Mouse (Mus musculus): ENCODE data around the gene Gm3776. TPM values are rescaled to one million over a fixed set of nuclear protein-coding genes. Genes with fewer than 3 reads are reported as not detected.
"Not testable (repeated sequence)": the region's sequence is repeated elsewhere in the genome, so short reads cannot be mapped to it uniquely, and the experiment has no call there.

Gm3776 gene
- polyA plus RNA-seq, 1 experiment, result not detected

GRCm38 (mm10) chr9:78292462-78292861, 35.5 kb downstream of the Gm3776 start:
- not testable (repeated sequence) for DNase-seq (ENCODE audit: low read depth)

GRCm38 (mm10) chr9:78293683-78294082, 36.8 kb downstream of the Gm3776 start:
- not testable (repeated sequence) for DNase-seq (ENCODE audit: low read depth)

DNA sequence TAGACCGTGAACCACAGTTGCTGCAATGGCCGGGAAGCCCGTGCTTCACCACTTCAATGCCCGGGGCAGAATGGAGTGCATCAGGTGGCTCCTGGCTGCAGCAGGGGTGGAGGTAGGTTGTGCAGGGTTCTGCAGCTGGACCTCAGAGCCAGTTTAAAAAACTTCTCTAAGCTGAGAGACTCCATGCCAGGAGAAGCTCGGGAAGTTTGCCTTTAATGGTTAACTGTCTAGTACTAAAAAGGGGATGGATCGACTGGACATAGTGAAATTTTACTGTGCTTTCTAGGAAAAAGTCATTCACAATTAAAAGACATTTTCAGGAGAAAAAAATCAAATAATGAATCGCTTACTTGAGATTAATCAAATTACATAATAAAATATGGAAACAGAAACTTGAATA, 37.9 kb downstream of the Gm3776 start:
- not testable (repeated sequence) for DNase-seq (ENCODE audit: low read depth)

- not testable (repeated sequence) for DNase-seq (ENCODE audit: low read depth)
Measured at GRCm38 (mm10) chr9:78296089-78296488, 39.2 kb downstream of the Gm3776 start.

DNA sequence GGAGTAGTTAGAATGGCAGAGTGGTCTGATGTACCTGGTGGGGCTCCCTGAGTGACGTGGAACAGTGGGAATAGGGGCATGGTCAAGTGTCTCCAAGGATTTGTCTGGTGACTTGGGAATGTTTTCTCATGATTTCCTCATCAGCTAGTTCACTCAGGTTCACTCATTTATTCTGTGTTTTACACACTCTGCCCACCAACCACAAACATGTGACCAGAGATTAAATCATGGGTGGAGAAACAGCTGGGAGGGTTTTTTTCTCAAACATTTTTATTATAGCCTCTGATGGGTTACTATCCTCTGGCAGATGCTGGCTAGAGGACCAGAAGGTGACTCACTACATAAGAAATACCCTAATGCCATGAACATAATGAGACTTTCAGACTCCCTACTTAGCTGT, 41.3 kb downstream of the Gm3776 start:
- no peak for DNase-seq (ENCODE audit: low read depth)

GRCm38 (mm10) chr9:78299143-78299542, 42.2 kb downstream of the Gm3776 start:
- DNase-seq (ENCODE audit: low read depth), result not testable (repeated sequence)

DNA sequence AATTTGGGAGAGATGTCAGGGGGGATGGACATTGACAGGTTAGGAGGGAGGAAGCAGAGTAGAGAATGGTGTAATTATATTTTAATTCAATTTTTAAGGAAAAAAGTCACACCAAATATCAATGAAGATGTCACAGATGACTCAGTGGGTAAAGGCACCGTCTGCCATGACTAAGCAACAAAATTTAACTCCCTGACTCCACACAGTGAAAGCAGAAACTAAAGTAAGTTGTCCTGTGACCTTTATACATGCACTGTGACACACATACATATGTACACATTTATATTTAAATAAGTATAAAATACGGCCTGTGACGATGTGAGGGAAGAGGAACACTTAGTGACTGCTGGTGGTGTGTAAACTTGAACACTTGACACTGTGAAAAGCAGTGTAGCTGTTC, 51.2 kb downstream of the Gm3776 start:
- DNase-seq (ENCODE audit: low read depth), result not testable (repeated sequence)

DNA sequence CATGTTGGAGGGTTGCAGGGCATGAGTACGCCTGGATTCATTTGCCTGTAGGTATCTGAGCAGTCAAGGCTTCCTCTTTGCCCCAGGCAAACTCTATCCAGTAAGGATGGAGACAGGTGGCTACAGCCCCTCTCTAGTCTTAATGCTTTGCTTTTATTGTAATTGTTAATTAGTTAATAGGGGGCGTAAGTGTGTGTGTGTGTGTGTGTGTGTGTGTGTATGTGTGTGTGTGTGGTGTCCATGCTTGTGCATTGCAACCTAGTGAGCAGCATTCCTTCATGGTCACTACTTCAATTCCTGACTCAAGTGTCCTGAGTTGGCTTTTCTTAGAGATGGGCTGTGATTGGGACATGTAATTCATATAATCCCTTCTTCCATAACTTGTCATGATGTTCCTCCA, 57.8 kb downstream of the Gm3776 start, which contains the start of gene Omt2a:
Gene Omt2a, minus strand, starts transcription at position 101 of the 400 bp plus-strand sequence.
- DNase-seq (ENCODE audit: low read depth), result no peak

Other genes starting within 250 kb of the Gm3776 start
- gene Gcm1, start 205.2 kb upstream of the Gm3776 start, polyA plus RNA-seq (2012; rRNA removed), result not detected in 2 replicates
- gene Fbxo9, start 148.1 kb upstream of the Gm3776 start, polyA plus RNA-seq (2012; rRNA removed), result 76.2 and 92.5 TPM in 2 replicates
- 16.0 and 17.3 TPM in 2 replicates for gene Ick, start 147.9 kb upstream of the Gm3776 start, polyA plus RNA-seq (2012; rRNA removed)
- 22.8 and 26.6 TPM in 2 replicates for gene Gsta4, start 74.4 kb upstream of the Gm3776 start, polyA plus RNA-seq (2012; rRNA removed)
- gene Gsta1, start 26.5 kb upstream of the Gm3776 start, polyA plus RNA-seq (2012; rRNA removed), result not detected in 2 replicates
- not detected in 2 replicates for gene Gm10639, start 32.8 kb downstream of the Gm3776 start, polyA plus RNA-seq (2012; rRNA removed)
- gene Omt2a, start 57.7 kb downstream of the Gm3776 start, polyA plus RNA-seq (2012; rRNA removed), result not detected in 2 replicates
- gene Omt2b, start 70.5 kb downstream of the Gm3776 start, polyA plus RNA-seq (2012; rRNA removed), result not detected in 2 replicates
- 1.9 and 2.5 TPM in 2 replicates for gene Gsta2, start 98.7 kb downstream of the Gm3776 start, polyA plus RNA-seq (2012; rRNA removed)
- gene Dppa5a, start 111.0 kb downstream of the Gm3776 start, polyA plus RNA-seq (2012; rRNA removed), result not detected in 2 replicates
- gene Ooep, start 121.6 kb downstream of the Gm3776 start, polyA plus RNA-seq (2012; rRNA removed), result not detected in 2 replicates
- gene Ddx43, start 138.6 kb downstream of the Gm3776 start, polyA plus RNA-seq (2012; rRNA removed), result 0.11 TPM in 1 of 2 replicates, not detected in the other
- 0.34 and 0.41 TPM in 2 replicates for gene Cgas, start 186.1 kb downstream of the Gm3776 start, polyA plus RNA-seq (2012; rRNA removed)
- 10.5 and 12.0 TPM in 2 replicates for gene Mto1, start 191.1 kb downstream of the Gm3776 start, polyA plus RNA-seq (2012; rRNA removed)
- gene Gm17324, start 191.7 kb downstream of the Gm3776 start, polyA plus RNA-seq (2012; rRNA removed), result 0.72 and 0.79 TPM in 2 replicates
- gene Eef1a1, start 232.0 kb downstream of the Gm3776 start, polyA plus RNA-seq (2012; rRNA removed), result 5,649 and 5,990 TPM in 2 replicates

All from gonadal fat pad, adult 2 months (tissue).